Mouse (Mus musculus) kidney, postnatal 14 days (tissue): ENCODE results near the gene Myo1d.
A peak's percentile ranks its signal among the peaks of the same experiment; 100 is the strongest.

Experiments used
- DNase-seq: peaks from one replicate; pipeline ENCODE4 v3.0.0; 2022; ENCODE audit warnings: mixed read lengths

Gene Myo1d

DNA sequence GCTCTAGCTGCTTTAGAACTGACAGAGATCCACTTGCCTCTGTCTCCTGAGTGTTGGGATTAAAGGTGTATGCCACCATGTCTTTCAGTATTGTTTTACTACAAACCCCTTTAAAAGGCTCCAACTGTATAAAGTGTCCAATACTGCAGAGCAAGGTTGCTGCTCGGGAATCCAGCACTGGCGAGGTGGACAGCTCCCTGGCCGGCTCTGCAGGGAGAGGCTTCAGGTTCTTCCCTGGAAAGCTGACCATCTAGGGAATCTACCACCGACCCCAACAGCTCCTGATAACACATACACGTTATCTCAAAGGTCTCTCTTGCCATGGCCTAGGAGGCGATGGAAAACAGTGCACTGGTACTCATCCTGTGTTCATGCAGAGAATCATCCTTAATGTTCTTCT, 166.3 kb downstream of the Myo1d start:
- DNase-seq: peak; percentile 14

DNA sequence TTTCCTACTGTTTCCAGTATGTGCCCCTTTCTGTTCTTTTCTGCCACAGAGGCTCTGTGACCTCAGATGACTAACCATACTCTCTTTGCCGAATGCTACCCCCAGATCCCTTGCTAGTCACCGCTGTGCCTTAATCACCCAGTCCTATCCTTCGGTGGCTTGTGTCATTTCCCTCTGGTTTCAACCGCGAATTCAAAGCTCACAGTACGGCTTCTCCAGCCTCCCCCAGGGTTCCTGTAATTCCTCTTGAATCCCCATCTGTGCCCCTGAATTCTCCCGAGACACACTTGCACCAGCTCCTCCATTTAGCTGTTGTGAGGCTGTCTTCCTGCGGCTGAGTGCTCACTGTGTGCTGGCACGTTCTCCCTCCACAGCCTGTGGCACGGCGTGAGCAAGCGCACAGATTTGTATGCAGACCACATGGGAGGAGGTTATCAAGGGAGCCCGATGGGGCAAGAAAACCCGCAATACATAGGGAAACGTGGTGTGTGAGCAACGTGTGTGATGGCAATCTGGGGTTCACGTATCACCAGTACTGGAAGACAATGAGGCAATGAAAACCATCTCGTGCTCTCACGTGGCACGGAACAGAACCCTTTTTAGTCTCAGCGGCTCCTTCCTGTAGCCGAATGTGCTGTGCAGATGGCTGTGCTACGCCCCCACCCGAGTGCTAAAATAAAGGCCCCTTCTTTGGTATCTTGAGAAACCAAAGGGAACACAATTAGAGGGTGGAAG, 177.0 kb downstream of the Myo1d start:
- DNase-seq: no peak

- peak; percentile 13 for DNase-seq
Observed at GRCm38 (mm10) chr11:80602041-80602458, 177.8 kb downstream of the Myo1d start.

DNA sequence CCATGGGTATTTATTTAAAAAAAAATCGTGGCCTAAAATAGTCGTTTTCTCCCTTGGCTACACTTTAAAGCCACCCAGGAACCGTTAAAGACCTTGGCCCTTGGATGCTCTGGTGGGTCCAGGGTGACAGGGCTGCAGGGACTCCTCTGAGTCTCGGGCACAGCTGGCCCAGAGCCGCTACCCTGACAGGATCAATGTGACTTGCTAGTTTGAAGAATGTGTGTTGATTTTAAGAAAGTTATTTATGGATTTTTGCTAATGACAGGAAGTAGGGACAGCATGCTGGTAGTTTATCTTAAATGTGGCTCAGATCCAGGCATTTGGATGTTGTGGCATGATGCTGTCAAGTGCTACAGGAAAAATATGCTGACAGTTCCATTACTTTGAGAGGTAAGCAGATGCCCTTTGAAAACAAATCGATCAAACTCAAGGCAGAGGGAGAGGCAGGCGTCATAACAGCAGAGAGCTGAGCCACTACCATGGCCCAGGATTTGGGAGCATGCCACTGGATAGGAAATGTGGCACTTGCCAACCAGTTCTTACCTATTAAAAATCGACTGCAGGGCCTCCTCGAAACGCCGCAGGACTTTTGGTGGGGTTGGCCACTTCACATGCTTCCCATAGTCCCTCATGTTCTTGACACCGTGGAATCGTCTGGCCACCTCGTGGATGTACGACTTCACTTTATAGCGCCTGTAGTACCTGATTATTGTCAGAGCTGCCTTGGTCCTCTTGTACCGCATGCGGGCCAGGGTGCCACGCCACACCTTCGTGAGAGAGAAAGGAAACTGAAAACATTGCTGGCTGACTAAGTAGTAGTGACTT, 178.6 kb downstream of the Myo1d start:
- DNase-seq: peak; percentile 40

DNA sequence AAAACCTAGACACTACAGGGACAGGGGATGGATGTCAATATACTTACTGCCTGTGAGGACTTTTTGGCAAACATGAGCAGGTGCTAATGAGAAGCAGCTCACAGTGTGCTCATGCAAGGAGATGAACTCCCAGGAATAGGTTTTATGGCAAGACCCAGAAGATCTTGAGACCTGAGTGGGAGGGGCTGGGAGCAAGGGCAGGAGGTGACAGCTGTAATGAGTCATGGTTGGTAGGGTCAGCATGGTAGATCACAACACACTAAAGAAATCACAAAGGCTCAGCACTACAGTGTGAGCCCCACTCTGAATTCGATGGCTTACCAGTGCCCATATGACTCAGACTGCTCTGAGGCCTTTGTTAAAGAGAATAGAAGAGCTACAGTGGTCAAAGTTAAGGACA, 184.3 kb downstream of the Myo1d start:
- no peak for DNase-seq

GRCm38 (mm10) chr11:80589387-80589786, 190.4 kb downstream of the Myo1d start:
- no peak for DNase-seq

GRCm38 (mm10) chr11:80585761-80586160, 194.1 kb downstream of the Myo1d start:
- DNase-seq: no peak

GRCm38 (mm10) chr11:80585211-80585610, 194.6 kb downstream of the Myo1d start:
- DNase-seq: no peak

DNA sequence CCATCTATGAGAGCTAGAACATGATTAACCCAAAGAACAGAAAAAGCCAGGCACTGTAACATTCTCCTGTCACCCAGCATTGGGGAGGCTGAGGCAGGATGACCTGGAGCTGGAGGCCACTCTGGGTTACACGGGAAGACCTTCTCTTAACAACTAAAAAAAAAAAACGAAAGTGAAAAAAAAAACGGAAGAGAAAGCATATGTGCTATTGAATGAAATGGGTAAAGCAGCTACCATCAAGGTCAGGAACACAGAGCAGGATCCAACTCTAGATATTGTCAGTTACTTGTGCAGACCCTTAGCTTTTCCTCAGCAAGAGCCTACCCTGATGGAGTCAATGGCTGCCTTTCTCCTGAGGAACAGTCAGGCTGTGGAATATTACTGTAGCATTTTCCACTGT, 199.3 kb downstream of the Myo1d start:
- DNase-seq: no peak

DNA sequence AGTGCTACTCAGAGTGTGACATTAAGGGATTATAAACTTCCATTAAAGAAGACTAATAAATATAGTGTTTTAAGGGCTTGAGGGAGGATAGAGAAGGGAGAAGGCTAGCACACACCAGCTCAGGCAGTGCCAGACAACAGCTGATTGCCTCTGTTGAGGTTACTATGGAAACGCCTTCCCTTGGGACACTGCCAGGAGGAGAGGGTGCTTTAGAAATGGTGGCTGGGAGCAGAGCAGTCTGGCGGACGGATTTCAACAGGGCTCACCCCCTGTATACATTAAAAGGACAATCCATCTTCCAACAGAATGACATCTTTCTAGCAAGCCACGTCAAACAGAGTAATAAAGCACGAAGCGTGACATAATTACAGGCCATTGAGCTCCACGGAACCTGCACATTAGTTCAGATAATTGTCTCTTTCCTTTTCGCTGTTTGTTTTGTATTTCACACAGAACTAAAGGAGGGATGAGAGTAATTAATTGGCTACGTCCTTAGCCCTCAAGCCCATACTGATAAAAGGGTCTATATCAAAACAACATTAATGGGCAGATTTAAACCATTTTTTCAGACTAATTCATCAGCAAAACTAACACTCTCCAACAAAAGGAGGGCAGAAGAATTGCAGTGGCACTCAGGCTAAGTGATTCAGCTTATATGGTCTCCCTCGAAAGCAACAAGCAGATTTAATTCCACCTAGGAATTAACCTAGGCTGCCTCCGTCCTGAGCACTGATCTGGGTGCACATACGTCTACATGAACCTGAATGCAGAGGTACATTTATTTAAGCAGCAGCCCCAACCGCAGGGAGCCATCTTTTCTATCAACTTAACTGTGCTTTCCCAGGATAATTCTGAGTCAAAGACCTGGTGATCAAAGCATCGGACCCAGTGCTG, 201.8 kb downstream of the Myo1d start:
- peak; percentile 79 for DNase-seq

DNA sequence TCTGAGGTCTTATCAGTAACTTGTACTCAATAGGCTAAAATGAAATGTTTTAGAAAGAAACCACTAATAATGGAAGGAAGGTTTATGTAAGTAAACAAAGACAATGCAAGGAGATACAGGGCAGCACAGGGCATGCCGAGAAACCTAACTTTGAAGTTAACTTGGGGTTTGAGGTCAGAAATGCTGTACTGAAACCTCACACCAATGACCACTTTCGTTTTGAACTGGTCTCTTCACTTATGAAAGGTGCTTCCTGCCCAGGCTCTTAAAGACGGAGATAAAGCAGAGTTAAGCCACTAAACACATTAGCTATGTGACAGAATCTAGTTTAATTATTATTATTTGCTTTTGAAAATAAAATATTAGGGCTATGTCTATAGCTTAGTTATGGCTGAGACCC, 204.0 kb downstream of the Myo1d start:
- no peak for DNase-seq

- DNase-seq: no peak
Observed at GRCm38 (mm10) chr11:80566286-80566685, 213.5 kb downstream of the Myo1d start.

DNA sequence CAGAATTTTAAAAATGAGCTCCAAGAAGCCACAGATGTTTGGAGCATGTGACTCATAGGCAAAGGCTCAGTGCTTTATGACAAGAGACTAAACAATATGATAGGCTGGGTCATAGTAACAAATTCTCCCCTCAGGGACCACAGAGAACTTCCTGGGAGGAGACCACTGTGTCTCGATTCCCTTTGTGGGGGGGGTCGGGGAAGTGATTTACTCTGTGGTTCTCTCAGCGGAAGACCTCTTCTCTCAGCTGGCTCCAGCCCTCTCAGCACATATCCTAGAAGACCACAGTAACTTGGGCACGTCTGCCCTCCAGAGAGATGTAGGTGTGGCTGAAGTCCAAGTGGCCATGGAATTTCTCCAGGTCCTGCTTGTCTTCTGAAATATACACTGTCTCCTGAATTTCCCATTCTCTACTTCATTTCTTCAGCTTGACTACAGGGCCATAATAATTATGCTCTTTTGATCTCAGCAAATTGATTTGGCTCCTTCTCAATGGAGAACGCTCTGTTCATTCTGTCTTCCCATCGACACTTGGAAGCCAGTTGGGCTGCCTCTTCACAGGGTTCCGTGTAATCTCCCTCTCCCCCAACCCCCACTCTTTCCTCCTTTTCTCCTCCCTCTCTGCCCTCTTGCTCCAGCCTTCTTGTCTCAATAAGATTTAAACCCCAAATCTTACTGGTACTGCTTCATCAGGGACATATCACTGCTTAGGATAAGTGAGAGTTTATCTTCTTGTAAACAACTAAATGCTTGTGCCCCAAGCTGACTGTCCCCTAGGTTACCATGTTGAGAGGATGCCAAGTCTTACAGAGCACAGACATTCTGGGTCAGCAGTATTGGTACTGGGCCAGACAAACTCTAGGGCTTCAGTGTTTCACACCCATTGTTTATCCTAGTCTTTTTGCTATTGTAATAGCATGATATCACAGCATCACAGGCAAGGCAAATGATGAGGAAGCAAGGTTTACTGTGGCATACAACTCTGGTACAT, 214.6 kb downstream of the Myo1d start:
- peak; percentile 62 for DNase-seq

DNA sequence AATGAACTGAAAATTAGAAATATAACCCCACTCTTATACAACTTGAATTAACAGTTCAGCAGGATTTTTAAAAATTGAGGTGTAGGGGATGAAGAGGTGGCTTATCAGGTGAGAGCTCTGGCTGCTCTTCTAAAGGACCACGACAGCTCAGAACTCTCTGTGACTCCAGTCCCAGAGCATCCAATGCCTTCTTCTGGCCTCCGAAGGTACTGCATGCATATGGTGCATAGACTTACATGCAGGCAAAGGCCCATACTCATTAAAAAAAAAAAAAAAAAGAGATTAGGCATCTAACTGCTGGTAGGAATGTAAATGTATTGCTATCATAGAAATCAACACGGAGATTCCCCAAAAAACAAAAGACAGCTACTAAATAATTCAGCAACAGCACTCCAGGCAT, 217.3 kb downstream of the Myo1d start:
- peak; percentile 19 for DNase-seq

DNA sequence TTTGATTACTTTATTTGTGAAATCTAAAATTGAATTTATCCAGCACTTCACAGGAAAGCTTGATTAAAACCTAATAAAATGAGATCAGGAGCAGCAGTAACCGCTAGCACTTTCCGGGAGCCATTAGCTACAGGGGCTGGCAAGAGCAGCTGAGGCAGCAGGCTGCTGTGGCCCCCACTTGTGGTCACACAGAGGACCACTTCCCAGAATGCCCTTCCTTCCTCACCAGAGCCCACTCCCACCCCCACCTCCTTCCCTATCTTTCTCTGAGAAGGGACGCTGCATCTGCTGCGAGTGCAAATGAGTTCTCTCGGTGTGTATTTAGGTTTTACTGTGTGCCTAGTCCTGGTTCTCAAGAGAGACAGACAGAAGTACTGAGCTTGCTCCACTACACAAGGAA, 219.1 kb downstream of the Myo1d start:
- DNase-seq: no peak

GRCm38 (mm10) chr11:80555416-80555815, 224.4 kb downstream of the Myo1d start:
- no peak for DNase-seq

- DNase-seq: no peak
Observed at GRCm38 (mm10) chr11:80553046-80553445, 226.8 kb downstream of the Myo1d start.

GRCm38 (mm10) chr11:80551634-80552033, 228.2 kb downstream of the Myo1d start:
- no peak for DNase-seq

GRCm38 (mm10) chr11:80550264-80550663, 229.6 kb downstream of the Myo1d start:
- DNase-seq: no peak

DNA sequence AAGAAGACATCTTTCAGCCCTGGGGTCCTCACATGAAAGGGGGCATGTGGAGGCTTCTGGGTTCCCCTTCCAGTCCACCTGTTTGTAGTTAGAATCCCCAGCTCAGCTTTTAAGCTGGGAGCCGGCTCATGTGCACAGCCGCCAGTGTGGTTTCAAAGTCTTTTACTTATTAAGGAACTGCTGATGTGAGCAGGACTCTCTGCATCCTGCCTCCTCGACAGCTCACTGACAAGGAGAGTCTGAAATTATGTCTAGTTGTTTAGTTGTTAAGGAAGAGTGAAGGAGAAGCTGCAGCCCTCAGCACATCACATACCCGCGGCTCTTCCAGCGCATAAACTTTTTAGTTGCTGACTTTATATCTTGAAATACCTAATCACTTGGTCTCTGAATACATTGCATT, 230.0 kb downstream of the Myo1d start:
- DNase-seq: peak; percentile 14

GRCm38 (mm10) chr11:80546233-80546632, 233.6 kb downstream of the Myo1d start:
- no peak for DNase-seq

- no peak for DNase-seq
Observed at GRCm38 (mm10) chr11:80539056-80539455, 240.8 kb downstream of the Myo1d start.
